Mouse (Mus musculus) heart, embryonic 12.5 days (tissue): Measurements from ENCODE around the gene Fance. TPM values are rescaled to one million over a fixed set of nuclear protein-coding genes. Genes with fewer than 3 reads are reported as not detected.
A peak's percentile ranks its signal among the peaks of the same experiment; 100 is the strongest.

Experiments
- ATAC-seq: fragments of 200-750 bp; cut with Nextera tagmentation; 2 replicates; pipeline ENCODE4 v1.8.0; 2017; ENCODE audit warnings: moderate TSS enrichment, moderate library complexity; ENCODE audit not compliant: insufficient number of reproducible peaks, low FRiP score
- H3K27ac ChIP-seq: fragments of 300-500 bp; sonication (generic); 2 replicates; pipeline ENCODE4 v1.5.1; 2016; ENCODE audit warnings: mild to moderate bottlenecking, moderate library complexity; ENCODE audit not compliant: poor library complexity, severe bottlenecking
- H3K27me3 ChIP-seq: fragments of 300-500 bp; sonication (generic); replicated peaks from 2 replicates; pipeline ENCODE4 v1.6.1; 2016; ENCODE audit warnings: mild to moderate bottlenecking, moderate library complexity
- H3K36me3 ChIP-seq: fragments of 300-500 bp; sonication (generic); 2 replicates; pipeline ENCODE4 v1.6.1; 2016; ENCODE audit warnings: mild to moderate bottlenecking, moderate library complexity
- H3K4me1 ChIP-seq: fragments of 300-500 bp; sonication (generic); replicated peaks from 2 replicates; pipeline ENCODE4 v1.6.1; 2016; ENCODE audit warnings: mild to moderate bottlenecking
- H3K4me2 ChIP-seq: fragments of 300-500 bp; sonication (generic); 2 replicates; pipeline ENCODE4 v1.6.1; 2016; ENCODE audit warnings: mild to moderate bottlenecking, moderate library complexity
- H3K4me3 ChIP-seq: fragments of 300-500 bp; sonication (generic); 2 replicates; pipeline ENCODE4 v1.5.1; 2016; ENCODE audit warnings: mild to moderate bottlenecking
- H3K9ac ChIP-seq: fragments of 300-500 bp; sonication (generic); 2 replicates; pipeline ENCODE4 v1.6.1; 2016; ENCODE audit warnings: mild to moderate bottlenecking, moderate library complexity
- H3K9me3 ChIP-seq: fragments of 300-500 bp; sonication (generic); replicated peaks from 2 replicates; pipeline ENCODE4 v1.6.1; 2016; ENCODE audit warnings: mild to moderate bottlenecking, moderate library complexity
- WGBS: fragments of 180-500 bp; shearing (Covaris S2); methylation state at CpG from one replicate; pipeline ENCODE4 v1.1.7; 2016; 5-methylcytosine and 5-hydroxymethylcytosine counted together
- polyA plus RNA-seq: library from polyadenylated mRNA; unstranded; fragments of >200 nt; fragmentation: Nextera tagmentation; extraction: Ambion mirVana; gene quantifications from 2 replicates; pipeline ENCODE4 v1.2.1, GENCODE M21; 2016

The Fance gene
- polyA plus RNA-seq, 1 experiment from 2014 or later = 23.0 TPM

DNA sequence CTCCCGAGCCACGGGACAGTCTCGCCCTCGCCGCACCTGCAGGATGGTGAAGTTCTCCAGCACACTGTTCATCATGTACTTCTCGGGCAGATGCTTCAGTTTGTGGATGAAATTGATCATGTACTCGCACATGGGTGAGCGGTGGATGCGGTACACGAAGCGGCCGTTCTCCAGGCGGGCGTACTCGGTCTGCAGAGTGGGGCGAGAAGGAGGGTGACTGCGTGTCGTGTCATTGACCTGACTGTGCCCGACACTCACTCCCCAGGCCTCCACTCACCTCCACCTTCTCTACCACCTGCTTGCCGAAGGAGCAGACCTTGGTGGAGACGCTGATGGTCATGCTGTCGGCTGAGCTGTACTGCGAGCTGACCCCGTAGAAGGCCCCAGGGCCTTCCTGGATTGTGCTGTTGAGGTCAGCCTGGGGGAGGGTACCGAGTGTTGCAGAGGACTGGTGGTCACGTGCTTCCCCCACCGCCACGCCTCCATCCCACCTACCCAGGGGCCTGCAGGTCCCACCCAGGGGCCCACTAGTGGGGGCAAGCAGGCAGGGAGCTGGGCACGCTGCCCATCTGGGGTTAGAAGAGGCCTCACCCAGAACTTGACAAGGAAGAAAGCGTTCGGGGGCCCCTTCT, 19.7 kb downstream of the Fance start:
- Histone ChIP-seq H3K4me2 (peak overlapping the region; percentile 22), H3K4me1 (peaks cover 47% of the 10 kb centered on the region), H3K36me3 (peaks cover 68% of the 10 kb centered on the region), H3K9me3 (no peaks in the 10 kb centered on the region), H3K27ac (peak overlapping the region; percentile 48), H3K4me3 (no peak overlapping the region), H3K9ac (peak overlapping the region; percentile 49), H3K27me3 (no peaks in the 10 kb centered on the region)
- no peak for ATAC-seq
- WGBS = 56% methylated on average over 31 of the region's 31 CpGs

DNA sequence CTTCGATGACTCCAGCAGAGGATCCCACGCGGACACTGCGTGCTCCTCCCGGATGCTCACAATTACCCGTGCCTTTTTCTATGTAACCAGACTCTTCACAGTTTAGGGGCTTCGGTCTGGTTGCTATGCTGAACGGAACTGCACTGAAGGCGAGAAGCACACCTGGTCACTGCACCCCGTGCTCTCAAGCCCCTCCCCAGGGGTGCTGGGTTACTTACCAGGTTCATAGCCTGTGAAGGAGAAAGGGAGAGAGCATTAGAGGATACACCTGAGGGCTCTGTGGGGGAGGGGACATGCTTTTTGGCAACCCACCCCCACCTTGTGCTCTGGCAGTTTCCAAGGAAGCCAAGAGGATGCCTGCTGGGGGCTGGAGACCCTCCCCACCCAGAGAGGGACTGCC, 21.9 kb downstream of the Fance start:
- Histone ChIP-seq H3K4me2 (no peak overlapping the region), H3K27ac (no peak overlapping the region)

DNA sequence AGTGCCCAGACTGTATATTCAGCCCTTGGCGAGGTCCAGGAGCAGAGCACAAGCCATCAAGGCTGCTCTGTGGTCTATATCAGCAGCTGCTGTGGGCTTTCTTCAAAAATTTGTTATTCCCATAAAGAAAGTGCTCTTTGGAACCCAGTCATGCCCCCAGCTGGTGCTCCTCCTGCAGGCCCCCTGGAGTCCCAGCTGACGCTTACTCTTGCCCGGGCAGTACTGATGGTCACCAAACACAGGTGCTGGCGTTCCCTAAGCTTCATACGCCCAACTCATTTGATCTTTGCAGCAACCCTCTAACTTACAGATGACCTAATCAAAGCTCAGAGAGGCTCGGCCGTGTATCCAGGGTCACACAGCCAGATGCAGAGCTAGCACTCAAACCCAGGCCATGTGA, 24.2 kb downstream of the Fance start:
- 88% methylated on average over 7 of the region's 7 CpGs for WGBS
- no peak overlapping the region for H3K4me2 ChIP-seq
- H3K27ac ChIP-seq = no peak overlapping the region
- no peak overlapping the region for H3K9ac ChIP-seq
- ATAC-seq = no peak
- no peak overlapping the region for H3K4me3 ChIP-seq
- no peaks in the 10 kb centered on the region for H3K27me3 ChIP-seq
- H3K9me3 ChIP-seq = no peaks in the 10 kb centered on the region
- peaks cover 45% of the 10 kb centered on the region for H3K4me1 ChIP-seq
- peaks cover 59% of the 10 kb centered on the region for H3K36me3 ChIP-seq

More for the DNA sequence above, 21.9 kb downstream of the Fance start:
- no peak for ATAC-seq
- WGBS = 76% methylated on average over 10 of the region's 10 CpGs
- Histone ChIP-seq H3K27me3 (no peaks in the 10 kb centered on the region), H3K9me3 (no peaks in the 10 kb centered on the region), H3K36me3 (peaks cover 80% of the 10 kb centered on the region), H3K4me1 (peaks cover 42% of the 10 kb centered on the region), H3K4me3 (no peak overlapping the region), H3K9ac (no peak overlapping the region)

DNA sequence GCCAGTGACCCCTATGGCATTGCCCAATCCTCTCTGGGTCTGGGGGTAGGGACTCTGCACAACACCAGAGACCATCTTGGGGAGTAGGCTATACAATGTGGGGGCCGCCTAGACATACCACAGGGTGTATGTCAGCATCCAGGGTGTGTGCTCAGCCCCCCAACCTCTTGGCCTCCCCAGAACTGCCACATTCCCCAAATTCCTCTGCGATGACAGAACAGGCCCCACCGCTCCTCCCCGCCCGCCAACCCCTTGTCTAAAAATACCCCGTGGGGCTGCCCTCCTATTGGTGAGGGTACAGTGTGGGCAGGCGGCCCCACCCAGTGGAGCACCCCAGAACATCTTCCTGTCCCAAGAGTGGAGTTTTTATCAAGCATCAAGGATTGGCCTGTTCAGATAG, 27.3 kb downstream of the Fance start:
- peaks cover 55% of the 10 kb centered on the region for H3K4me1 ChIP-seq

DNA sequence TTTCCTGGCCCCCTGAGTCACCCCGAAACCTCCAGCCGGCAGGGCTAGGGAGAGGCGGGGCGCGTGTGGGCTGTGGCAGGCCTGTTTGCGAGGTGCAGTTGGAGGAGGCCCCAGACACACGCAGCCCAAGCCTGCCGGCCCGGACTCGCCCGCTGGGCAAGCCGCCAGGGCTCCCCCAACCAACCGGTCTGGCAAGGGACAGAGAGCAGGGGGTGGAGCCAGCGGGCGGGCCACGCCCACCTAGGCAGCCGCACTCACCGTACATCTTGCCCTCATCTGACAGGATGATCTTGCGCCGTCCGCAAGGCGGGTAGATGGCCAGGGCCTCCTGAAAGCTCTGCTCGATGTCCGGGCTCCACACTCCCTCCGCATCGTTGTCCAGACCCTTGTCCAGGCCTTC, 27.8 kb downstream of the Fance start:
- Histone ChIP-seq H3K9me3 (no peaks in the 10 kb centered on the region), H3K9ac (peak overlapping the region; percentile 69), H3K4me3 (peak overlapping the region; percentile 36), H3K4me1 (peaks cover 60% of the 10 kb centered on the region), H3K36me3 (peaks cover 34% of the 10 kb centered on the region), H3K27me3 (no peaks in the 10 kb centered on the region), H3K27ac (peak overlapping the region; percentile 83), H3K4me2 (peak overlapping the region; percentile 72)
- ATAC-seq = peak; percentile 74
- 4% methylated on average over 26 of the region's 26 CpGs for WGBS

More for the DNA sequence above, 27.3 kb downstream of the Fance start:
- Histone ChIP-seq H3K4me2 (peak overlapping the region; percentile 72), H3K36me3 (peaks cover 39% of the 10 kb centered on the region), H3K27ac (peak overlapping the region; percentile 83), H3K9me3 (no peaks in the 10 kb centered on the region), H3K4me3 (peak overlapping the region; percentile 36), H3K9ac (peak overlapping the region; percentile 69), H3K27me3 (no peaks in the 10 kb centered on the region)
- WGBS = 45% methylated on average over 7 of the region's 7 CpGs
- peak; percentile 36 for ATAC-seq

DNA sequence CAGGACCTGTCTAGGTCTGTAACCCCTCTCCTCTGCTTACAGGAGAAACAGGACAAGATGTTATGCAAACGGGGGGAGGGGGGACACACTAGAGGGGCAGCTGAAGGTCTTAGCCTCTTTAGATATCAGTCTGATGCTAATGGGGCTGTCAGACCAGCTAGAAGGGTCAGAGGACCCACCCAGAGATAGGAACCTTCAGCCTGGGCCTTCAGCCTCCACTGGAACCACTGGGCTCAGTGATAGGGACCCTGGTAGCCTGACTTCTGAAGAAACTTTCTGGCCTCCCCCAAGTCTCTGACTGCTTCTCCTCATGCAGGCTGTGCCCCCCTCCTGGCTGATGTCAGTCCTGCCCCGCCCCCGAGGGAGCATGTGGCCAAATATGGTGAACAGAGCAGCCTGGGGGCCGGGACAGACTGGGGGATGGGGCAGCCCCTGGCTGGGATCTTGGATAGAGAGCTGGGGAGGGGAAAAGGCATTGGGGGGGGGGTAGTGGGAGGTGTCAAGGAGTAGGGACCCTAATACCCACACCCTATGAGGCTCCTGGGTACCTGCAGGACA, 30.8 kb downstream of the Fance start:
- H3K36me3 ChIP-seq = peaks cover 11% of the 10 kb centered on the region
- 10% methylated on average over 4 of the region's 4 CpGs for WGBS
- no peak overlapping the region for H3K4me3 ChIP-seq
- H3K4me2 ChIP-seq = peak overlapping the region; percentile 56
- peak; percentile 34; the same call in 1 of the 2 replicates for ATAC-seq
- no peaks in the 10 kb centered on the region for H3K9me3 ChIP-seq
- no peaks in the 10 kb centered on the region for H3K27me3 ChIP-seq
- H3K4me1 ChIP-seq = peaks cover 86% of the 10 kb centered on the region
- peak overlapping the region; percentile 90 for H3K27ac ChIP-seq
- peak overlapping the region; percentile 65 for H3K9ac ChIP-seq

DNA sequence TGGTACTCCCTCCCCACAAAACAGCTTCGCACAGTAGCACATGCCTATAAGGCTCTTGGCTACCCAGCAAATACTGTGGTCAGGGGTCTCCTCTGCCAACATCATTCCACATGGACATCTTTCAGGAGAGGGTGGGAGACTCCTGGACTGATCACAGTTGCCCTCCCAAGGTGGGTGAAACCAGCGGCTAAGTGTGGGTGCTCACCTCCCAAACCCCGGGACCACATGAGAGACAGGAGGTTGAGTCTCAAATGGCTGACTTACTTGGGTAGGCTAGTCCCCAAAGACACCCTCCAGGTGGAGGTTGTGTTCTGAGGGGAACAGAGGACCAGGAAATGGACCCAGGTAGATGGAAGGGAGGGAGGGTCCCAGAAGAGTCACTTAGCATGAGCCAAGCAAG, 31.4 kb downstream of the Fance start:
- H3K27me3 ChIP-seq = no peaks in the 10 kb centered on the region
- peaks cover 92% of the 10 kb centered on the region for H3K4me1 ChIP-seq
- H3K4me3 ChIP-seq = no peak overlapping the region
- peaks cover 6% of the 10 kb centered on the region for H3K36me3 ChIP-seq
- no peaks in the 10 kb centered on the region for H3K9me3 ChIP-seq
- H3K9ac ChIP-seq = peak overlapping the region; percentile 65
- ATAC-seq = no peak
- H3K4me2 ChIP-seq = peak overlapping the region; percentile 56
- 36% methylated on average over 3 of the region's 3 CpGs for WGBS
- H3K27ac ChIP-seq = peak overlapping the region; percentile 90

DNA sequence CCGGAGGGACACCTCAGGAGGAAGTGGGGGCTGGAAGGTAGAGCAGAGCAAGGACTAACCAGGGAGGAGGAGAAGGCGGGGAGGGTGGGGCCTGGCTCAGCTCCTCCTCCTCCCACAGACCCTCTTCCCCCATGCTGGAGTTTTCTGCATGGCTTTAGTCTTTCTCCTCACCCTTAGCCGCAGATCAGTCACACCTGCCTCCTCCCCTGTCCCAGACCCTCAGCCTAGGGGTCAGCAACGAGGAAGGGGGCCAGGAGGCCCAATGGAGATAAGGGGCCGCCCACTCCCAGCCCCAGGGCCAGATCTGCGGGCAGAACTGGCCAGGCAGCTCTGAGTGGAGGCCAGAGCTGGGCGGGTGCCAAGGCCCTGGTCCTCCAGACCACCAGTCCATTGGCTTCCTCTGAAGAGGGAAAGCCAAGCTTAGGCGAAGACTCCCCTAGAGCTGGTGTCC, 32.0 kb downstream of the Fance start:
- peak overlapping the region; percentile 12; the same call in 1 of the 2 replicates for H3K4me3 ChIP-seq
- H3K27me3 ChIP-seq = no peaks in the 10 kb centered on the region
- H3K9ac ChIP-seq = peak overlapping the region; percentile 65
- WGBS = 3% methylated on average over 8 of the region's 8 CpGs
- H3K36me3 ChIP-seq = no peaks in the 10 kb centered on the region
- H3K4me1 ChIP-seq = peaks cover 88% of the 10 kb centered on the region
- peak overlapping the region; percentile 56 for H3K4me2 ChIP-seq
- peak overlapping the region; percentile 90 for H3K27ac ChIP-seq
- ATAC-seq = no peak
- no peaks in the 10 kb centered on the region for H3K9me3 ChIP-seq

DNA sequence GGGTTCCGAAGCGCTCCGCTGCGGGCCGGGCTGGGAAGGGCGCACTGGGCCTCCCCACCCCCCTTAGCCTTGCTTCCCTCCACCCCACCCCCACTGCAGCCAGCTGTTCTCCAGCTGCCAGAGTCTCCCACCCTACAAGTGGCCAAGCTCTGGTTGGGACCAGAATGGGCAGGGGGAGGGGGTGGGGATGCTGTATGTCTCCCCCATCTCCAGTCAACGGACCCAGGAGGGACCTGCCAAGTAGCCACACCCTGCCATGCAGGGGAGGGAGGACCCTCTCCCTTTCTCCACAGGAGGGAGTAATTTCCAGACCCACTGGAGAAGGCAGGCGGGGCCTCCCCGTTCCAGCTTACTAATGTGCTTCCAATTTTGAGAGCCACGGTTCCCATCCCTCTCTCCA, 32.6 kb downstream of the Fance start:
- Histone ChIP-seq H3K4me3 (peak overlapping the region; percentile 12; the same call in 1 of the 2 replicates), H3K9ac (peak overlapping the region; percentile 65), H3K27ac (peak overlapping the region; percentile 90), H3K36me3 (no peaks in the 10 kb centered on the region), H3K4me2 (peak overlapping the region; percentile 56), H3K9me3 (no peaks in the 10 kb centered on the region), H3K4me1 (peaks cover 83% of the 10 kb centered on the region), H3K27me3 (no peaks in the 10 kb centered on the region)
- no peak for ATAC-seq
- 6% methylated on average over 10 of the region's 10 CpGs for WGBS

DNA sequence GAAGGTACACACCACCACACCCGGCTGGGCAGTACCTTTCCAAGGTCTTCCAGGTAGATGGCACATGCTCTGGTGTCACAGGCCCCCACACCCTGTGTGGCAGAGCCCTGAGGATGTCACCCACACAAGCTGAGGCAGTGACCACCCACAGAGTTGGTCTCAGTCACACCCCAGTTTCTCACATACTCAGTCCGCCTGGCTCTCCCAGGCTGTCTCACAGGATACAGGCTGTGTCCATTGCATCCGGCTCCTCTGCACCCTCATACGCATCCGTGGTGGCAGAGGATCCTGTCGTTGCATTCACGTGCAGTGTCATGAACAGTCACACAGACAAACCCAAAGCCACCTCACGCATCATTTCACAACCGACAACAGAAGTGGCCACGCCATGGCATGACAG, 34.0 kb downstream of the Fance start:
- H3K4me2 ChIP-seq = no peak overlapping the region
- H3K27ac ChIP-seq = no peak overlapping the region
- ATAC-seq = no peak
- H3K27me3 ChIP-seq = peaks cover 8% of the 10 kb centered on the region; the same call in 1 of the 2 replicates
- no peak overlapping the region for H3K9ac ChIP-seq
- H3K4me1 ChIP-seq = peaks cover 80% of the 10 kb centered on the region
- H3K4me3 ChIP-seq = no peak overlapping the region
- no peaks in the 10 kb centered on the region for H3K36me3 ChIP-seq
- WGBS = 84% methylated on average over 10 of the region's 10 CpGs
- no peaks in the 10 kb centered on the region for H3K9me3 ChIP-seq

DNA sequence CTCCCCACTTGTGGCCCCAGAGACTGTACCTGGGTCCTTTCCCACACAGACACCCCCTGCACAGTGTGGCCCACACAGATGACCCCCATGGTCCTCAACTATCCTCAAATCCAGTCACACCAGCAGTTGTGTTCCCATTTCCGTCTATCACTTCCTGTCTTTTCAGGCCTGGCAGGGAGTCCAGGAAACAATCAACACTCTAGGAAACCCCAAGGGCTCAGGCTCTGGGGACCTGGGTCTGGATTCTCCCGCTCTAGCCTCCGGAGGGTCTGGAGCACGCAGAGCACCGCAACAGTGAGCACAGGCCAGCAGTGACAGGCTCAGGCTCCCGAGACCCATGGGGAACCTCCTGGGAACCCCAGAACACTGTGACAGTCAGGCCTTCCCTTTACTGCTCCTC, 34.9 kb downstream of the Fance start:
- Histone ChIP-seq H3K4me2 (peak overlapping the region; percentile 77), H3K27ac (no peak overlapping the region), H3K4me3 (peak overlapping the region; percentile 78), H3K4me1 (peaks cover 71% of the 10 kb centered on the region), H3K9ac (peak overlapping the region; percentile 88), H3K9me3 (no peaks in the 10 kb centered on the region), H3K36me3 (no peaks in the 10 kb centered on the region), H3K27me3 (peaks cover 14% of the 10 kb centered on the region; the same call in 1 of the 2 replicates)
- no peak for ATAC-seq
- 43% methylated on average over 6 of the region's 6 CpGs for WGBS
